28 mouse cellular contexts compared by ENCODE assay signal in the genomic region with DNA sequence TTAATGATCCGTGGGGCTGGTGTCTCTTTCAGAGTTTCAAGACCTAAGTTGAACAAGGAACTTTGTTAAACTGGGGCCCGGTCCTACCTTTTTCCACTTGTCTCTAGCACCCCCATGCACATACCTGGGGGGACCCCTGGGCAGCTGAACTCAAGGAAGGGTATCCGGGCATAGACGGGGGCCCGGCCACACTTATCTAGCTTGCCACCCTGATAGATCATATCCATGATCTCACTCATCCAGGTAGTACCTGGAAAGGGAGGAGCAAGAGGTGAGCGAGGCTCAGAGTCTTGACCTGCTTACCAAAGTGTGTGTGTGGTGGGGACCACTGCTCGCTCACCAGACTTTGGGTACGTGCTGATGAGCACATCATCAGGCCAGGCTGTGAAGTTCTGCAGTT. TPM values are rescaled to one million over a fixed set of nuclear protein-coding genes. Genes with fewer than 3 reads are reported as not detected.
A peak's percentile ranks its signal among the peaks of the same experiment; 100 is the strongest.
DNase-seq lines count a peak whose midpoint lies in the region; ATAC-seq and TF ChIP-seq lines count a peak whose summit lies in the region.
"Had no signal": no experiment of that assay in that cellular context is flagged by ENCODE, and none has a peak within 500 bp of the region (broad histone marks: within the 10 kb centered on the region; RNA-seq: fewer than 3 reads in every experiment).

No protein-coding gene starts in this region.

- H3K27ac ChIP-seq in heart, embryonic 15.5 days = no peak overlapping the region
- peak overlapping the region; percentile 98 for H3K27ac ChIP-seq in liver, adult 2 months (replicated peaks; ENCODE audit: insufficient read depth, low read depth, low read length)
- no peak overlapping the region for H3K27ac ChIP-seq in liver, embryonic 11.5 days (ENCODE audit: low read depth, low read length)
- peak overlapping the region; percentile 53 for H3K27ac ChIP-seq in bone marrow macrophage, adult 2 months (ENCODE audit: insufficient read depth, low read depth, low read length)
- H3K27ac ChIP-seq in brown adipose tissue, adult 24 weeks (replicated peaks; ENCODE audit: low read depth, low read length) = peak overlapping the region; percentile 99
- H3K27ac ChIP-seq: embryonic facial prominence, embryonic 10.5 days; embryonic facial prominence, embryonic 15.5 days; forebrain, embryonic 12.5 days; heart, embryonic 10.5 days; hindbrain, embryonic 14.5 days; limb, embryonic 12.5 days; midbrain, embryonic 12.5 days; neural tube, embryonic 12.5 days had no signal

- no peak overlapping the region for H3K9ac ChIP-seq in heart, embryonic 15.5 days
- H3K9ac ChIP-seq in liver, adult 2 months (ENCODE audit: low read depth, low read length) = peak overlapping the region; percentile 68
- H3K9ac ChIP-seq in liver, embryonic 11.5 days (ENCODE audit: low read depth, low read length) = no peak overlapping the region
- H3K9ac ChIP-seq: embryonic facial prominence, embryonic 15.5 days; forebrain, embryonic 12.5 days; forebrain, postnatal 0 days; hindbrain, embryonic 14.5 days; kidney, embryonic 15.5 days; limb, embryonic 12.5 days; lung, embryonic 14.5 days; midbrain, embryonic 12.5 days; neural tube, embryonic 12.5 days had no signal

- H3K36me3 ChIP-seq in heart, embryonic 15.5 days = peaks cover 7% of the 10 kb centered on the region
- H3K36me3 ChIP-seq in liver, adult 2 months (ENCODE audit: control insufficient read depth, insufficient read depth, low read length) = peaks cover 25% of the 10 kb centered on the region
- peaks cover 6% of the 10 kb centered on the region for H3K36me3 ChIP-seq in liver, embryonic 11.5 days (ENCODE audit: control insufficient read depth, insufficient read depth, low read length)

- no peaks in the 10 kb centered on the region for H3K9me3 ChIP-seq in heart, embryonic 15.5 days (replicated peaks)
- no peaks in the 10 kb centered on the region for H3K9me3 ChIP-seq in liver, embryonic 11.5 days (ENCODE audit: control insufficient read depth, low read length)
- H3K9me3 ChIP-seq: embryonic facial prominence, embryonic 10.5 days; embryonic facial prominence, embryonic 15.5 days; forebrain, embryonic 12.5 days; heart, embryonic 10.5 days; kidney, embryonic 15.5 days; limb, embryonic 12.5 days; midbrain, embryonic 12.5 days; neural tube, embryonic 12.5 days had no signal

- H3K79me2 ChIP-seq in liver, adult 2 months (ENCODE audit: control insufficient read depth, insufficient read depth, low read length) = no peaks in the 10 kb centered on the region; the same call in 1 of the 2 replicates

- WGBS in heart, embryonic 15.5 days = 89% methylated on average over 8 of the region's 8 CpGs
- 68% methylated on average over 8 of the region's 8 CpGs for WGBS in liver, adult 2 months
- WGBS in liver, embryonic 11.5 days = 92% methylated on average over 8 of the region's 8 CpGs

- no peaks in the 10 kb centered on the region for H3K27me3 ChIP-seq in heart, embryonic 15.5 days
- no peaks in the 10 kb centered on the region for H3K27me3 ChIP-seq in liver, adult 2 months (ENCODE audit: control insufficient read depth, insufficient read depth, low read length)
- H3K27me3 ChIP-seq in liver, embryonic 11.5 days (replicated peaks; ENCODE audit: control insufficient read depth, insufficient read depth, low read length) = no peaks in the 10 kb centered on the region
- H3K27me3 ChIP-seq: embryonic facial prominence, embryonic 15.5 days; forebrain, embryonic 12.5 days; kidney, embryonic 15.5 days; limb, embryonic 12.5 days; midbrain, embryonic 12.5 days; neural tube, embryonic 12.5 days had no signal

- no peak for TF ChIP-seq CTCF in liver, adult 2 months (IDR thresholded peaks at IDR 0.05; ENCODE audit: low read depth, low read length)
- no peak for TF ChIP-seq CTCF in bone marrow macrophage, adult 2 months (IDR thresholded peaks at IDR 0.05; ENCODE audit: low read depth, low read length)

- no peak for TF ChIP-seq POLR2A in liver, adult 2 months (IDR thresholded peaks at IDR 0.05; ENCODE audit: extremely low read depth, insufficient read depth, low read length)
- no peak for TF ChIP-seq POLR2A in bone marrow macrophage, adult 2 months (IDR thresholded peaks at IDR 0.05; ENCODE audit: borderline replicate concordance, low read depth, low read length)

- H3K4me3 ChIP-seq in heart, embryonic 15.5 days = no peak overlapping the region
- H3K4me3 ChIP-seq in liver, adult 2 months (ENCODE audit: insufficient read depth, low read depth, low read length) = peak overlapping the region; percentile 65
- no peak overlapping the region for H3K4me3 ChIP-seq in liver, embryonic 11.5 days (ENCODE audit: low read depth, low read length)
- H3K4me3 ChIP-seq in bone marrow macrophage, adult 2 months (ENCODE audit: insufficient read depth, low read length) = no peak overlapping the region
- peak overlapping the region; percentile 76 for H3K4me3 ChIP-seq in brown adipose tissue, adult 24 weeks (ENCODE audit: insufficient read depth, low read depth, low read length)
- H3K4me3 ChIP-seq: embryonic facial prominence, embryonic 10.5 days; embryonic facial prominence, embryonic 15.5 days; forebrain, embryonic 12.5 days; heart, embryonic 10.5 days; kidney, embryonic 15.5 days; limb, embryonic 12.5 days; midbrain, embryonic 12.5 days; myocyte; neural tube, embryonic 12.5 days had no signal

- H3K4me1 ChIP-seq in heart, embryonic 15.5 days (replicated peaks) = peaks cover 20% of the 10 kb centered on the region
- H3K4me1 ChIP-seq in liver, adult 2 months (ENCODE audit: control insufficient read depth, insufficient read depth, low read length) = peaks cover 32% of the 10 kb centered on the region
- no peaks in the 10 kb centered on the region; the same call in 1 of the 2 replicates for H3K4me1 ChIP-seq in liver, embryonic 11.5 days (replicated peaks; ENCODE audit: control insufficient read depth, insufficient read depth, low read length)
- H3K4me1 ChIP-seq in bone marrow macrophage, adult 2 months (ENCODE audit: control insufficient read depth, insufficient read depth, low read length) = peaks cover 22% of the 10 kb centered on the region
- peaks cover 18% of the 10 kb centered on the region for H3K4me1 ChIP-seq in brown adipose tissue, adult 24 weeks (ENCODE audit: control insufficient read depth, insufficient read depth, insufficient read length, low read length)
- H3K4me1 ChIP-seq: embryonic facial prominence, embryonic 10.5 days; embryonic facial prominence, embryonic 15.5 days; forebrain, embryonic 12.5 days; limb, embryonic 12.5 days; midbrain, embryonic 12.5 days; neural tube, embryonic 12.5 days had no signal

- 0 out of 2 replicates have a peak overlapping the region, but pooled peaks have one; percentile 42 for H3K4me2 ChIP-seq in heart, embryonic 15.5 days
- H3K4me2 ChIP-seq in liver, embryonic 11.5 days = no peak overlapping the region
- H3K4me2 ChIP-seq: embryonic facial prominence, embryonic 15.5 days; forebrain, embryonic 12.5 days; hindbrain, embryonic 14.5 days; kidney, embryonic 15.5 days; limb, embryonic 12.5 days; lung, embryonic 14.5 days; midbrain, embryonic 12.5 days; neural tube, embryonic 12.5 days had no signal

- intact Hi-C loops in heart, postnatal 25 days (cut with DNase I) = no loop called here

- no peak for DNase-seq in heart, postnatal 25 days (ENCODE audit: low spot score)
- no peak for DNase-seq in liver, adult 2 months (ENCODE audit: extremely low read depth, low read depth, low spot score)
- DNase-seq in liver, embryonic 11.5 days (ENCODE audit: low spot score) = no peak
- no peak for DNase-seq in testis, postnatal 14 days (ENCODE audit: low spot score)
- DNase-seq: adrenal gland, postnatal 25 days; B cell, adult 2 months; cerebellum, adult 2 months; cerebellum, postnatal 14 days; forebrain, postnatal 0 days; gastrocnemius, postnatal 14 days; lung, embryonic 14.5 days; lung, postnatal 36 days; right cerebral cortex, adult 18-20 months; thymus, postnatal 4 days had no signal

- ATAC-seq in heart, embryonic 15.5 days (replicated peaks; ENCODE audit: insufficient number of reproducible peaks, insufficient read depth, low FRiP score, low read depth) = no peak
- no peak for ATAC-seq in liver, embryonic 11.5 days (replicated peaks; ENCODE audit: low FRiP score)
- ATAC-seq: forebrain, postnatal 0 days; intestine, postnatal 0 days had no signal

RNA-seq across cellular contexts. Expression of gene Sult1a1, which starts 1.1 kb away (rescaled TPM):
- polyA plus RNA-seq in heart, embryonic 15.5 days (2015; fragmentation: Nextera tagmentation; extraction: Ambion mirVana) = 13.0 and 14.2 TPM in 2 replicates
- total RNA-seq in heart, postnatal 25 days (2021) = 10 to 100 TPM; 28.5 to 32.3 TPM
- 661 and 727 TPM in 2 replicates for total RNA-seq in liver, adult 2 months (2014; rRNA removed)
- 566 and 586 TPM in 2 replicates for polyA plus RNA-seq in liver, adult 2 months (2012; rRNA removed)
- polyA plus RNA-seq in liver, embryonic 11.5 days (2014; fragmentation: Nextera tagmentation; extraction: Ambion mirVana) = 0.14 and 0.44 TPM in 2 replicates
- 42.3 and 56.8 TPM in 2 replicates for polyA plus RNA-seq in bone marrow macrophage, adult 2 months (2012; ENCODE audit: insufficient read depth, insufficient read length, missing spikeins)
- 40.9 and 98.4 TPM in 2 replicates for polyA plus RNA-seq in brown adipose tissue, adult 24 weeks (2012; ENCODE audit: insufficient read depth, insufficient read length, missing spikeins)
- polyA plus RNA-seq: myocyte had no signal

RNA-seq across cellular contexts. Expression of gene Bola2, which starts 20.1 kb away (rescaled TPM):
- polyA plus RNA-seq in heart, embryonic 15.5 days (2015; fragmentation: Nextera tagmentation; extraction: Ambion mirVana) = 87.6 and 98.0 TPM in 2 replicates
- total RNA-seq in heart, postnatal 25 days (2021) = 10 to 100 TPM; 43.0 to 49.7 TPM
- total RNA-seq in liver, adult 2 months (2014; rRNA removed) = 15.6 and 20.5 TPM in 2 replicates
- polyA plus RNA-seq in liver, adult 2 months (2012; rRNA removed) = 35.6 and 37.7 TPM in 2 replicates
- 210 and 217 TPM in 2 replicates for polyA plus RNA-seq in liver, embryonic 11.5 days (2014; fragmentation: Nextera tagmentation; extraction: Ambion mirVana)
- 62.1 and 63.7 TPM in 2 replicates for polyA plus RNA-seq in bone marrow macrophage, adult 2 months (2012; ENCODE audit: insufficient read depth, insufficient read length, missing spikeins)
- polyA plus RNA-seq in brown adipose tissue, adult 24 weeks (2012; ENCODE audit: insufficient read depth, insufficient read length, missing spikeins) = 40.0 and 49.0 TPM in 2 replicates

RNA-seq across cellular contexts. Expression of gene Slx1b, which starts 20.5 kb away (rescaled TPM):
- polyA plus RNA-seq in heart, embryonic 15.5 days (2015; fragmentation: Nextera tagmentation; extraction: Ambion mirVana) = 6.7 and 7.7 TPM in 2 replicates
- total RNA-seq in heart, postnatal 25 days (2021) = 1 to 10 TPM; 4.3 to 4.5 TPM
- 4.1 and 4.6 TPM in 2 replicates for total RNA-seq in liver, adult 2 months (2014; rRNA removed)
- polyA plus RNA-seq in liver, adult 2 months (2012; rRNA removed) = 11.3 and 15.4 TPM in 2 replicates
- 6.6 and 7.7 TPM in 2 replicates for polyA plus RNA-seq in liver, embryonic 11.5 days (2014; fragmentation: Nextera tagmentation; extraction: Ambion mirVana)
- polyA plus RNA-seq in bone marrow macrophage, adult 2 months (2012; ENCODE audit: insufficient read depth, insufficient read length, missing spikeins) = 8.4 and 11.6 TPM in 2 replicates
- 4.0 and 5.8 TPM in 2 replicates for polyA plus RNA-seq in brown adipose tissue, adult 24 weeks (2012; ENCODE audit: insufficient read depth, insufficient read length, missing spikeins)

RNA-seq across cellular contexts. Expression of gene Sgf29, which starts 26.0 kb away (rescaled TPM):
- 21.0 and 33.5 TPM in 2 replicates for polyA plus RNA-seq in heart, embryonic 15.5 days (2015; fragmentation: Nextera tagmentation; extraction: Ambion mirVana)
- 10 to 100 TPM; 25.9 to 27.2 TPM for total RNA-seq in heart, postnatal 25 days (2021)
- 7.7 and 10.7 TPM in 2 replicates for total RNA-seq in liver, adult 2 months (2014; rRNA removed)
- polyA plus RNA-seq in liver, adult 2 months (2012; rRNA removed) = 34.7 and 54.2 TPM in 2 replicates
- 53.7 and 64.5 TPM in 2 replicates for polyA plus RNA-seq in liver, embryonic 11.5 days (2014; fragmentation: Nextera tagmentation; extraction: Ambion mirVana)
- 28.6 and 31.7 TPM in 2 replicates for polyA plus RNA-seq in bone marrow macrophage, adult 2 months (2012; ENCODE audit: insufficient read depth, insufficient read length, missing spikeins)
- 18.3 and 20.6 TPM in 2 replicates for polyA plus RNA-seq in brown adipose tissue, adult 24 weeks (2012; ENCODE audit: insufficient read depth, insufficient read length, missing spikeins)

RNA-seq across cellular contexts. Expression of gene Coro1a, which starts 32.5 kb away (rescaled TPM):
- polyA plus RNA-seq in heart, embryonic 15.5 days (2015; fragmentation: Nextera tagmentation; extraction: Ambion mirVana) = 13.5 and 71.8 TPM in 2 replicates
- total RNA-seq in heart, postnatal 25 days (2021) = 10 to 100 TPM; 10.6 to 10.8 TPM
- total RNA-seq in liver, adult 2 months (2014; rRNA removed) = 7.7 and 9.0 TPM in 2 replicates
- 10.6 and 22.7 TPM in 2 replicates for polyA plus RNA-seq in liver, adult 2 months (2012; rRNA removed)
- 94.0 and 94.9 TPM in 2 replicates for polyA plus RNA-seq in liver, embryonic 11.5 days (2014; fragmentation: Nextera tagmentation; extraction: Ambion mirVana)
- polyA plus RNA-seq in bone marrow macrophage, adult 2 months (2012; ENCODE audit: insufficient read depth, insufficient read length, missing spikeins) = 622 and 668 TPM in 2 replicates
- polyA plus RNA-seq in brown adipose tissue, adult 24 weeks (2012; ENCODE audit: insufficient read depth, insufficient read length, missing spikeins) = 8.5 and 10.0 TPM in 2 replicates

Comparison
In these comparisons a context has a peak if more than half of its experiments do, and no peak if none do; other contexts are left out.
1. H3K27ac ChIP-seq: peak in liver, adult 2 months (single experiment), bone marrow macrophage, adult 2 months (single experiment) and brown adipose tissue, adult 24 weeks (single experiment); none in heart, embryonic 15.5 days (single experiment) and liver, embryonic 11.5 days (single experiment).
2. H3K4me3 ChIP-seq: peak in liver, adult 2 months (single experiment) and brown adipose tissue, adult 24 weeks (single experiment); none in heart, embryonic 15.5 days (single experiment), liver, embryonic 11.5 days (single experiment) and bone marrow macrophage, adult 2 months (single experiment).